Mouse (Mus musculus) testis, adult 2 months (tissue): ENCODE results near the gene Sema3b. TPM values are rescaled to one million over a fixed set of nuclear protein-coding genes. Genes with fewer than 3 reads are reported as not detected.

Experiments
- H3K27ac ChIP-seq: fragments of 200-500 bp; 2 replicates; pipeline ENCODE4 v1.5.1; 2012; ENCODE audit warnings: low read depth, low read length; ENCODE audit not compliant: control insufficient read depth, insufficient read depth
- H3K27me3 ChIP-seq: fragments of 200-500 bp; 2 replicates; pipeline ENCODE4 v1.6.1; 2012; ENCODE audit warnings: mild to moderate bottlenecking, low read length, moderate library complexity; ENCODE audit not compliant: control insufficient read depth, insufficient read depth
- H3K36me3 ChIP-seq: fragments of 200-500 bp; 2 replicates; pipeline ENCODE4 v1.6.1; 2012; ENCODE audit warnings: mild to moderate bottlenecking, low read length; ENCODE audit not compliant: control insufficient read depth, insufficient read depth
- H3K4me1 ChIP-seq: fragments of 200-500 bp; 2 replicates; pipeline ENCODE4 v1.6.1; 2012; ENCODE audit warnings: low read length; ENCODE audit not compliant: control insufficient read depth, insufficient read depth
- H3K4me3 ChIP-seq: fragments of 200-500 bp; 2 replicates; pipeline ENCODE4 v1.5.1; 2012; ENCODE audit warnings: low read depth, mild to moderate bottlenecking, low read length, moderate library complexity, mixed read lengths; ENCODE audit not compliant: control insufficient read depth
- CTCF ChIP-seq: fragments of 200-500 bp; IDR thresholded peaks from 2 replicates; pipeline ENCODE4 v1.5.1; 2012; ENCODE audit warnings: low read depth, mild to moderate bottlenecking, inconsistent platforms, low read length, moderate library complexity; ENCODE audit not compliant: control insufficient read depth, insufficient read depth, insufficient replicate concordance
- POLR2A ChIP-seq: fragments of 200-500 bp; IDR thresholded peaks from 2 replicates; pipeline ENCODE4 v1.6.1; 2012; ENCODE audit warnings: low read depth, mild to moderate bottlenecking, inconsistent platforms, low read length, moderate library complexity; ENCODE audit not compliant: control insufficient read depth
- polyA plus RNA-seq: library from polyadenylated mRNA; depleted of rRNA; stranded (reverse); fragments of >200 nt; gene quantifications from 2 replicates; pipeline ENCODE4 v1.2.3, GENCODE M21; 2012; rRNA removed

Sema3b gene
- polyA plus RNA-seq, result 2.1 and 4.1 TPM in 2 replicates

- Histone ChIP-seq H3K4me1 (peaks cover 11% of the 10 kb centered on the region), H3K36me3 (no peaks in the 10 kb centered on the region), H3K4me3 (no peak within 1 kb of the TSS), H3K27ac (no peak within 1 kb of the TSS), H3K27me3 (no peaks in the 10 kb centered on the region)
- TF ChIP-seq POLR2A (no peak), CTCF (no peak)
Measured at GRCm38 (mm10) chr9:107608741-107609432, at the start of gene Sema3b. Gene Sema3b, minus strand, starts transcription at chr9:107609229.

DNA sequence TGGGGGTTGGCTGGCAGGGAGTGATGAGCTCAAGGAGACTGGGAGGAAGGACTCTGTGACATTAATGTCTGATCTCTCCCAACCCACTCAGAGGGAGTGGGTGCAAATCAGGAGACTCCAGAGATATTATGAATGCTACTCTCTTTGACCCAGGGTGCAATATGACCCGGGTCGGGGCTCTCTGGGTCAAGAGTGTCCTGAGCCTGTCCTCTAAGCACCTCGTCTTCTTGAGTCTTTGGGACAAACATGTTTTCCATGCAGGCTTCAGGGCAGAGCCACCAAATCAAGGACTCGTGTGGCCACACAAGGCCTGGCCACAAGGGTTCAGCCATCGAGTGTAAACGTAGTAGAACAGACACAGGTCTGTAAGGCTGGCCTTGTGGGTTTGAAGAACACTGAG is 49.1 kb upstream of the Sema3b start:
- TF ChIP-seq CTCF (no peak), POLR2A (no peak)
- H3K27ac ChIP-seq, result no peak overlapping the region
- H3K4me3 ChIP-seq, result no peak overlapping the region
- H3K4me1 ChIP-seq, result no peaks in the 10 kb centered on the region
- H3K36me3 ChIP-seq, result no peaks in the 10 kb centered on the region
- H3K27me3 ChIP-seq, result no peaks in the 10 kb centered on the region

GRCm38 (mm10) chr9:107657144-107657543 is 48.1 kb upstream of the Sema3b start:
- Histone ChIP-seq H3K4me3 (no peak overlapping the region), H3K27ac (no peak overlapping the region), H3K27me3 (no peaks in the 10 kb centered on the region), H3K4me1 (no peaks in the 10 kb centered on the region), H3K36me3 (no peaks in the 10 kb centered on the region)
- TF ChIP-seq CTCF (no peak), POLR2A (no peak)

DNA sequence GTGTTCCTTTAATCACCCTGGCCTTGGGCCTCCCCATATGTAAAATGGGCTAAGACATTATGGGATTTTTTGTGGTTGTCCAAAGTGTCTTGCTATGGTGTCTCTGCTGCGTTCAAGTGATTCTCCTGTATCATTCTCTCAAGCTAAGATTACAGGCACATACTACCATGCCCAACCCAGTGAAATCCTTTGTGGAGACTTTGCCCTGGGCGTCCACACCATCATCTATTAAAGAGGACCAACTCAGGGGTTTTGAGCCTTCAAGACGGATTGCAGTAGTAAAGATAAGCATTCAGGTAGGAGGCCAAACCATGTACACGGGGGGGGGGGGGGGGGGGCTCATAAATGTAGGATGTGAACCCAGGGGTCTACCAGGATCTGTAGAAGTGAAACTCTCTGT is 45.6 kb upstream of the Sema3b start:
- Histone ChIP-seq H3K27me3 (no peaks in the 10 kb centered on the region), H3K27ac (no peak overlapping the region), H3K36me3 (no peaks in the 10 kb centered on the region), H3K4me3 (no peak overlapping the region), H3K4me1 (no peaks in the 10 kb centered on the region)
- TF ChIP-seq POLR2A (no peak), CTCF (no peak)

GRCm38 (mm10) chr9:107653474-107653873 is 44.4 kb upstream of the Sema3b start:
- Histone ChIP-seq H3K27me3 (no peaks in the 10 kb centered on the region), H3K36me3 (no peaks in the 10 kb centered on the region), H3K4me1 (no peaks in the 10 kb centered on the region), H3K27ac (no peak overlapping the region), H3K4me3 (no peak overlapping the region)
- no peak for TF ChIP-seq CTCF
- no peak for TF ChIP-seq POLR2A

GRCm38 (mm10) chr9:107650708-107651481 is 41.9 kb upstream of the Sema3b start:
- Histone ChIP-seq H3K27me3 (no peaks in the 10 kb centered on the region), H3K27ac (no peak overlapping the region), H3K4me3 (no peak overlapping the region), H3K36me3 (no peaks in the 10 kb centered on the region), H3K4me1 (no peaks in the 10 kb centered on the region)
- TF ChIP-seq POLR2A (no peak), CTCF (no peak)

- H3K27me3 ChIP-seq, result no peaks in the 10 kb centered on the region
- peaks cover 3% of the 10 kb centered on the region; the same call in 1 of the 2 replicates for H3K4me1 ChIP-seq
- no peak overlapping the region for H3K27ac ChIP-seq
- no peaks in the 10 kb centered on the region for H3K36me3 ChIP-seq
- H3K4me3 ChIP-seq, result no peak overlapping the region
- TF ChIP-seq CTCF (no peak), POLR2A (no peak)
Measured at GRCm38 (mm10) chr9:107650225-107650624, 41.2 kb upstream of the Sema3b start.
